Mouse (Mus musculus): Measurements from ENCODE around the gene Pde4d. TPM values are rescaled to one million over a fixed set of nuclear protein-coding genes. Genes with fewer than 3 reads are reported as not detected.

Gene Pde4d
- polyA plus RNA-seq, 1 experiment from 2014 or later = 3.4 TPM

GRCm38 (mm10) chr13:108859336-108859735 lies 409.6 kb downstream of the Pde4d start:
- no peak for TF ChIP-seq CTCF (IDR thresholded peaks at IDR 0.05)
- no peak for ATAC-seq
- ChIA-PET POLR2A (no interaction called here), CTCF (no interaction called here)
- DNase-seq (ENCODE audit: low read depth, low spot score) = no peak
- H3K27me3 ChIP-seq = no peaks in the 10 kb centered on the region
- in situ Hi-C loops (cut with MboI; ENCODE audit: low pct_unique_long_range_greater_than_20kb) = no loop called here

GRCm38 (mm10) chr13:108860737-108861136 lies 411.0 kb downstream of the Pde4d start:
- ChIA-PET POLR2A (no interaction called here), CTCF (no interaction called here)
- no peak for TF ChIP-seq CTCF (IDR thresholded peaks at IDR 0.05)
- peaks cover 8% of the 10 kb centered on the region for H3K27me3 ChIP-seq
- DNase-seq (ENCODE audit: low read depth, low spot score) = no peak
- no peak for ATAC-seq
- in situ Hi-C loops (cut with MboI; ENCODE audit: low pct_unique_long_range_greater_than_20kb) = no loop called here

GRCm38 (mm10) chr13:108861707-108862106 lies 412.0 kb downstream of the Pde4d start:
- ChIA-PET CTCF (interaction anchor here (0.7 kb wide), 1 partner anchor 220 kb away, joined by 3 read pairs; no protein-coding TSS in a partner anchor), POLR2A (no interaction called here)
- in situ Hi-C loops (cut with MboI; ENCODE audit: low pct_unique_long_range_greater_than_20kb) = no loop called here
- H3K27me3 ChIP-seq = peaks cover 9% of the 10 kb centered on the region
- no peak for TF ChIP-seq CTCF (IDR thresholded peaks at IDR 0.05)
- ATAC-seq = no peak
- no peak for DNase-seq (ENCODE audit: low read depth, low spot score)

GRCm38 (mm10) chr13:108862173-108862572 lies 412.4 kb downstream of the Pde4d start:
- CTCF ChIA-PET = no interaction called here
- DNase-seq (ENCODE audit: low read depth, low spot score) = no peak
- POLR2A ChIA-PET = no interaction called here
- ATAC-seq = no peak
- no peak for TF ChIP-seq CTCF (IDR thresholded peaks at IDR 0.05)
- H3K27me3 ChIP-seq = peaks cover 9% of the 10 kb centered on the region
- in situ Hi-C loops (cut with MboI; ENCODE audit: low pct_unique_long_range_greater_than_20kb) = no loop called here

GRCm38 (mm10) chr13:108900160-108900559 lies 450.4 kb downstream of the Pde4d start:
- CTCF ChIA-PET = no interaction called here
- POLR2A ChIA-PET = no interaction called here
- no peak for ATAC-seq
- TF ChIP-seq CTCF (IDR thresholded peaks at IDR 0.05) = no peak
- in situ Hi-C loops (cut with MboI; ENCODE audit: low pct_unique_long_range_greater_than_20kb) = no loop called here
- DNase-seq (ENCODE audit: low read depth, low spot score) = no peak
- H3K27me3 ChIP-seq = peaks cover 6% of the 10 kb centered on the region

GRCm38 (mm10) chr13:108905121-108905520 lies 455.4 kb downstream of the Pde4d start:
- CTCF ChIA-PET = interaction anchor here (1.7 kb wide), 1 partner anchor 10 kb away, joined by 4 read pairs; no protein-coding TSS in a partner anchor
- ATAC-seq (no peak), DNase-seq (ENCODE audit: low read depth, low spot score) (no peak)
- in situ Hi-C loops (cut with MboI; ENCODE audit: low pct_unique_long_range_greater_than_20kb) = no loop called here
- no peak for TF ChIP-seq CTCF (IDR thresholded peaks at IDR 0.05)
- H3K27me3 ChIP-seq = no peaks in the 10 kb centered on the region
- POLR2A ChIA-PET = no interaction called here

GRCm38 (mm10) chr13:108909193-108909592 lies 459.4 kb downstream of the Pde4d start:
- DNase-seq (ENCODE audit: low read depth, low spot score) (no peak), ATAC-seq (no peak)
- in situ Hi-C loops (cut with MboI; ENCODE audit: low pct_unique_long_range_greater_than_20kb) = no loop called here
- no peaks in the 10 kb centered on the region for H3K27me3 ChIP-seq
- ChIA-PET POLR2A (no interaction called here), CTCF (no interaction called here)
- TF ChIP-seq CTCF (IDR thresholded peaks at IDR 0.05) = no peak

- H3K27me3 ChIP-seq = no peaks in the 10 kb centered on the region
- no peak for TF ChIP-seq CTCF (IDR thresholded peaks at IDR 0.05)
- no peak for ATAC-seq
- in situ Hi-C loops (cut with MboI; ENCODE audit: low pct_unique_long_range_greater_than_20kb) = no loop called here
- DNase-seq (ENCODE audit: low read depth, low spot score) = no peak
- CTCF ChIA-PET = interaction anchor here (1.3 kb wide), 1 partner anchor 9 kb away, joined by 4 read pairs; no protein-coding TSS in a partner anchor
- POLR2A ChIA-PET = no interaction called here
Measured at GRCm38 (mm10) chr13:108914626-108915025, 464.9 kb downstream of the Pde4d start.

- POLR2A ChIA-PET = no interaction called here
- ATAC-seq (no peak), DNase-seq (ENCODE audit: low read depth, low spot score) (no peak)
- H3K27me3 ChIP-seq = no peaks in the 10 kb centered on the region
- no peak for TF ChIP-seq CTCF (IDR thresholded peaks at IDR 0.05)
- in situ Hi-C loops (cut with MboI; ENCODE audit: low pct_unique_long_range_greater_than_20kb) = no loop called here
- CTCF ChIA-PET = interaction anchor here (1.6 kb wide), 1 partner anchor 26 kb away, joined by 3 read pairs; no protein-coding TSS in a partner anchor
Measured at GRCm38 (mm10) chr13:108921146-108921545, 471.4 kb downstream of the Pde4d start.

GRCm38 (mm10) chr13:108934854-108935253 lies 485.1 kb downstream of the Pde4d start:
- TF ChIP-seq CTCF (IDR thresholded peaks at IDR 0.05) = no peak
- ChIA-PET POLR2A (interaction anchor here (0.6 kb wide), 1 partner anchor 15 kb away, joined by 3 read pairs; no protein-coding TSS in a partner anchor), CTCF (no interaction called here)
- in situ Hi-C loops (cut with MboI; ENCODE audit: low pct_unique_long_range_greater_than_20kb) = no loop called here
- ATAC-seq (no peak), DNase-seq (ENCODE audit: low read depth, low spot score) (no peak)
- no peaks in the 10 kb centered on the region for H3K27me3 ChIP-seq

- H3K27me3 ChIP-seq = peaks cover 3% of the 10 kb centered on the region
- POLR2A ChIA-PET = no interaction called here
- in situ Hi-C loops (cut with MboI; ENCODE audit: low pct_unique_long_range_greater_than_20kb) = no loop called here
- CTCF ChIA-PET = no interaction called here
- ATAC-seq = no peak
- no peak for DNase-seq (ENCODE audit: low read depth, low spot score)
- TF ChIP-seq CTCF (IDR thresholded peaks at IDR 0.05) = no peak
Measured at GRCm38 (mm10) chr13:108937272-108937671, 487.5 kb downstream of the Pde4d start.

- DNase-seq (ENCODE audit: low read depth, low spot score) (no peak), ATAC-seq (no peak)
- peaks cover 15% of the 10 kb centered on the region for H3K27me3 ChIP-seq
- in situ Hi-C loops (cut with MboI; ENCODE audit: low pct_unique_long_range_greater_than_20kb) = no loop called here
- TF ChIP-seq CTCF (IDR thresholded peaks at IDR 0.05) = no peak
- CTCF ChIA-PET = no interaction called here
- POLR2A ChIA-PET = no interaction called here
Measured at GRCm38 (mm10) chr13:108952911-108953310, 503.2 kb downstream of the Pde4d start.

Data from Patski (cell line).